15 mouse cellular contexts compared by ENCODE assay signal in genomic region chr6:72869601-72870000, GRCm38 (mm10). TPM values are rescaled to one million over a fixed set of nuclear protein-coding genes. Genes with fewer than 3 reads are reported as not detected.
DNase-seq lines count a peak whose midpoint lies in the region; ATAC-seq lines count a peak whose summit lies in the region.
"Had no signal": no experiment of that assay in that cellular context is flagged by ENCODE, and none has a peak within 500 bp of the region (broad histone marks: within the 10 kb centered on the region; RNA-seq: fewer than 3 reads in every experiment).

No protein-coding gene starts in this region.

- H3K9me3 ChIP-seq in kidney, embryonic 15.5 days (replicated peaks), result no peaks in the 10 kb centered on the region
- no peaks in the 10 kb centered on the region for H3K9me3 ChIP-seq in lung, embryonic 15.5 days
- H3K9me3 ChIP-seq: embryonic facial prominence, embryonic 15.5 days; forebrain, embryonic 15.5 days had no signal

- 0 out of 2 replicates have a peak, but pooled peaks have one; percentile 33 for ATAC-seq in kidney, embryonic 15.5 days (replicated peaks; ENCODE audit: low FRiP score)
- ATAC-seq in lung, embryonic 15.5 days (ENCODE audit: borderline replicate concordance, extremely low read depth, low FRiP score, low TSS enrichment), result no peak
- ATAC-seq in CD4-positive, CD25-positive, alpha-beta regulatory T cell, adult 4 months, result no peak
- ATAC-seq: forebrain, embryonic 15.5 days; hindbrain, postnatal 0 days; midbrain, embryonic 16.5 days had no signal

- no peaks in the 10 kb centered on the region for H3K27me3 ChIP-seq in kidney, embryonic 15.5 days
- no peaks in the 10 kb centered on the region for H3K27me3 ChIP-seq in lung, embryonic 15.5 days
- H3K27me3 ChIP-seq: embryonic facial prominence, embryonic 15.5 days; forebrain, embryonic 15.5 days had no signal

- WGBS in kidney, embryonic 15.5 days, result 64% methylated on average over 8 of the region's 8 CpGs
- 58% methylated on average over 8 of the region's 8 CpGs for WGBS in lung, embryonic 15.5 days

- H3K4me3 ChIP-seq in kidney, embryonic 15.5 days (replicated peaks), result no peak overlapping the region
- H3K4me3 ChIP-seq in lung, embryonic 15.5 days, result no peak overlapping the region
- H3K4me3 ChIP-seq: embryonic facial prominence, embryonic 15.5 days; forebrain, embryonic 15.5 days had no signal

- peak; percentile 42 for DNase-seq in adrenal gland, postnatal 10 days
- no peak for DNase-seq in adrenal gland, postnatal 4 days (ENCODE audit: low spot score in 2 of 2)
- no peak for DNase-seq in kidney, postnatal 25 days
- no peak for DNase-seq in lung, postnatal 36 days
- DNase-seq in lung, postnatal 14 days, result peak; percentile 30
- DNase-seq: cerebellum, postnatal 25 days; gastrocnemius, postnatal 36 days; thymus, postnatal 36 days had no signal

- 0 out of 2 replicates have a peak, but pooled peaks cover 3% of the 10 kb centered on the region for H3K36me3 ChIP-seq in kidney, embryonic 15.5 days
- H3K36me3 ChIP-seq in lung, embryonic 15.5 days, result no peaks in the 10 kb centered on the region
- H3K36me3 ChIP-seq: embryonic facial prominence, embryonic 15.5 days; forebrain, embryonic 15.5 days had no signal

- peak overlapping the region; percentile 20 for H3K27ac ChIP-seq in kidney, embryonic 15.5 days
- peak overlapping the region; percentile 52; the same call in 1 of the 2 replicates for H3K27ac ChIP-seq in lung, embryonic 15.5 days
- H3K27ac ChIP-seq: forebrain, embryonic 15.5 days; hindbrain, postnatal 0 days had no signal

- no peak overlapping the region for H3K9ac ChIP-seq in kidney, embryonic 15.5 days
- H3K9ac ChIP-seq in lung, embryonic 15.5 days, result no peak overlapping the region
- H3K9ac ChIP-seq: embryonic facial prominence, embryonic 15.5 days; forebrain, embryonic 15.5 days had no signal

- no peak overlapping the region for H3K4me2 ChIP-seq in kidney, embryonic 15.5 days
- H3K4me2 ChIP-seq in lung, embryonic 15.5 days, result no peak overlapping the region
- H3K4me2 ChIP-seq: embryonic facial prominence, embryonic 15.5 days; forebrain, embryonic 15.5 days had no signal

- H3K4me1 ChIP-seq in kidney, embryonic 15.5 days, result peaks cover 19% of the 10 kb centered on the region
- peaks cover 28% of the 10 kb centered on the region for H3K4me1 ChIP-seq in lung, embryonic 15.5 days

RNA-seq across cellular contexts. Expression of gene Kcmf1, which starts 30.2 kb away (rescaled TPM):
- total RNA-seq in adrenal gland, postnatal 10 days (2021), result 10 to 100 TPM; 85.5 to 91.6 TPM
- 10 to 100 TPM; 72.4 to 78.6 TPM for total RNA-seq in adrenal gland, postnatal 4 days (2021)
- 33.1 and 36.6 TPM in 2 replicates for polyA plus RNA-seq in kidney, embryonic 15.5 days (2015; fragmentation: Nextera tagmentation; extraction: Ambion mirVana)
- 45.9 and 48.9 TPM in 2 replicates for polyA plus RNA-seq in lung, embryonic 15.5 days (2015; fragmentation: Nextera tagmentation; extraction: Ambion mirVana)
- 10 to 100 TPM in 1 of 2 experiments, 1 to 10 TPM in 1; 7.4 to 13.1 TPM for polyA plus RNA-seq in CD4-positive, CD25-positive, alpha-beta regulatory T cell, adult 4 months (2017; shearing (Covaris generic))

Comparison
In these comparisons a context has a peak if more than half of its experiments do, and no peak if none do; other contexts are left out.
1. DNase-seq: peak in adrenal gland, postnatal 10 days (single experiment) and lung, postnatal 14 days (single experiment); none in adrenal gland, postnatal 4 days (0 of 2), kidney, postnatal 25 days (0 of 2) and lung, postnatal 36 days (single experiment).